8 mouse cellular contexts compared by ENCODE assay signal in genomic region chr11:95041139-95041609, GRCm38 (mm10). TPM values are rescaled to one million over a fixed set of nuclear protein-coding genes. Genes with fewer than 3 reads are reported as not detected.
DNase-seq lines count a peak whose midpoint lies in the region; ATAC-seq and TF ChIP-seq lines count a peak whose summit lies in the region.

TSS of gene Pdk2 (minus strand) at chr11:95041354.

- H3K27ac ChIP-seq in brown adipose tissue, adult 24 weeks (replicated peaks; ENCODE audit: low read depth, low read length): peak within 1 kb of the TSS; percentile 94
- peak within 1 kb of the TSS; percentile 81 for H3K27ac ChIP-seq in heart, embryonic 11.5 days (ENCODE audit: low read depth, low read length)
- H3K27ac ChIP-seq in kidney, embryonic 15.5 days: peak within 1 kb of the TSS; percentile 86
- peak within 1 kb of the TSS; percentile 86 for H3K27ac ChIP-seq in limb, embryonic 15.5 days
- peak within 1 kb of the TSS; percentile 13; the same call in 1 of the 2 replicates for H3K27ac ChIP-seq in midbrain, postnatal 0 days (ENCODE audit: low read depth, low read length)

- peak; percentile 94 for DNase-seq in CD4-positive, CD25-positive, alpha-beta regulatory T cell, adult 2 months (ENCODE audit: low read depth, low spot score)
- DNase-seq in midbrain, postnatal 0 days (ENCODE audit: low spot score): peak; percentile 98
- peak; percentile 88 to 94 for DNase-seq in spleen, postnatal 10 days (ENCODE audit: low spot score in 2 of 2)

- H3K27me3 ChIP-seq in heart, embryonic 11.5 days (ENCODE audit: control insufficient read depth, insufficient read depth, low read length): peaks cover 9% of the 10 kb centered on the region; the same call in 1 of the 2 replicates
- no peaks in the 10 kb centered on the region for H3K27me3 ChIP-seq in kidney, embryonic 15.5 days
- H3K27me3 ChIP-seq in limb, embryonic 15.5 days: no peaks in the 10 kb centered on the region
- H3K27me3 ChIP-seq in midbrain, postnatal 0 days (ENCODE audit: insufficient read depth, low read length): no peaks in the 10 kb centered on the region

- peaks cover 4% of the 10 kb centered on the region; the same call in 1 of the 2 replicates for H3K36me3 ChIP-seq in heart, embryonic 11.5 days (ENCODE audit: control insufficient read depth, insufficient read depth, low read length)
- peaks cover 39% of the 10 kb centered on the region; the same call in 1 of the 2 replicates for H3K36me3 ChIP-seq in kidney, embryonic 15.5 days
- H3K36me3 ChIP-seq in limb, embryonic 15.5 days: peaks cover 26% of the 10 kb centered on the region
- peaks cover 15% of the 10 kb centered on the region for H3K36me3 ChIP-seq in midbrain, postnatal 0 days (ENCODE audit: insufficient read depth, low read length)

- peaks cover 8% of the 10 kb centered on the region for H3K4me1 ChIP-seq in brown adipose tissue, adult 24 weeks (ENCODE audit: control insufficient read depth, insufficient read depth, insufficient read length, low read length)
- H3K4me1 ChIP-seq in heart, embryonic 11.5 days (ENCODE audit: control insufficient read depth, insufficient read depth, low read length): peaks cover 8% of the 10 kb centered on the region
- H3K4me1 ChIP-seq in kidney, embryonic 15.5 days: peaks cover 37% of the 10 kb centered on the region
- H3K4me1 ChIP-seq in limb, embryonic 15.5 days: peaks cover 22% of the 10 kb centered on the region
- H3K4me1 ChIP-seq in midbrain, postnatal 0 days (ENCODE audit: insufficient read depth, low read length): peaks cover 5% of the 10 kb centered on the region; the same call in 1 of the 2 replicates

- peak; percentile 92 for ATAC-seq in erythroid progenitor cell, adult 5-6 weeks (replicated peaks; ENCODE audit: low FRiP score, poor library complexity, severe bottlenecking)
- ATAC-seq in heart, embryonic 11.5 days (replicated peaks; ENCODE audit: insufficient number of reproducible peaks, low FRiP score, low TSS enrichment): peak; percentile 95
- peak; percentile 96 for ATAC-seq in kidney, embryonic 15.5 days (replicated peaks; ENCODE audit: low FRiP score)
- ATAC-seq in limb, embryonic 15.5 days (ENCODE audit: insufficient number of reproducible peaks, low FRiP score, low TSS enrichment, low read depth): peak; percentile 96
- peak; percentile 96 for ATAC-seq in midbrain, postnatal 0 days (ENCODE audit: low FRiP score)

- under 1% methylated on average over 41 of the region's 41 CpGs for WGBS in heart, embryonic 11.5 days (ENCODE audit: insufficient replicate concordance)
- under 1% methylated on average over 41 of the region's 41 CpGs for WGBS in kidney, embryonic 15.5 days
- under 1% methylated on average over 40 of the region's 41 CpGs for WGBS in limb, embryonic 15.5 days
- 0% methylated on average over 40 of the region's 41 CpGs for WGBS in midbrain, postnatal 0 days

- peak within 1 kb of the TSS; percentile 83 for H3K9ac ChIP-seq in heart, embryonic 11.5 days (ENCODE audit: low read depth, low read length)
- peak within 1 kb of the TSS; percentile 79 for H3K9ac ChIP-seq in kidney, embryonic 15.5 days
- H3K9ac ChIP-seq in limb, embryonic 15.5 days: peak within 1 kb of the TSS; percentile 77
- peak within 1 kb of the TSS; percentile 60 for H3K9ac ChIP-seq in midbrain, postnatal 0 days (replicated peaks; ENCODE audit: low read length, poor library complexity, severe bottlenecking)

- TF ChIP-seq CTCF in midbrain, postnatal 0 days (IDR thresholded peaks at IDR 0.05): no peak

- no peaks in the 10 kb centered on the region for H3K9me3 ChIP-seq in heart, embryonic 11.5 days (replicated peaks; ENCODE audit: control insufficient read depth, low read length)
- no peaks in the 10 kb centered on the region for H3K9me3 ChIP-seq in kidney, embryonic 15.5 days (replicated peaks)
- H3K9me3 ChIP-seq in limb, embryonic 15.5 days: no peaks in the 10 kb centered on the region
- H3K9me3 ChIP-seq in midbrain, postnatal 0 days (ENCODE audit: low read length): no peaks in the 10 kb centered on the region

- peak within 1 kb of the TSS; percentile 88 for H3K4me3 ChIP-seq in brown adipose tissue, adult 24 weeks (ENCODE audit: insufficient read depth, low read depth, low read length)
- peak within 1 kb of the TSS; percentile 79 for H3K4me3 ChIP-seq in heart, embryonic 11.5 days (ENCODE audit: low read depth, low read length)
- peak within 1 kb of the TSS; percentile 90 for H3K4me3 ChIP-seq in kidney, embryonic 15.5 days (replicated peaks)
- H3K4me3 ChIP-seq in limb, embryonic 15.5 days: peak within 1 kb of the TSS; percentile 82
- H3K4me3 ChIP-seq in midbrain, postnatal 0 days (ENCODE audit: low read depth, low read length): peak within 1 kb of the TSS; percentile 71

- H3K4me2 ChIP-seq in heart, embryonic 11.5 days: peak within 1 kb of the TSS; percentile 78
- peak within 1 kb of the TSS; percentile 92 for H3K4me2 ChIP-seq in kidney, embryonic 15.5 days
- H3K4me2 ChIP-seq in limb, embryonic 15.5 days: peak within 1 kb of the TSS; percentile 82
- H3K4me2 ChIP-seq in midbrain, postnatal 0 days (ENCODE audit: low read depth, low read length, poor library complexity, severe bottlenecking): peak within 1 kb of the TSS; percentile 83

RNA-seq across cellular contexts. Expression of gene Pdk2, which starts in this region (rescaled TPM):
- 224 and 274 TPM in 2 replicates for polyA plus RNA-seq in brown adipose tissue, adult 24 weeks (2012; ENCODE audit: insufficient read depth, insufficient read length, missing spikeins)
- total RNA-seq in erythroid progenitor cell, adult 5-6 weeks (2015; ENCODE audit: low replicate concordance): 8.3 and 8.4 TPM in 2 replicates
- total RNA-seq in erythroid progenitor cell, adult 5-6 weeks (2017; ENCODE audit: low replicate concordance): 2.3 and 3.2 TPM in 2 replicates
- polyA plus RNA-seq in heart, embryonic 11.5 days (2014; fragmentation: Nextera tagmentation; extraction: Ambion mirVana): 45.6 and 53.0 TPM in 2 replicates
- polyA plus RNA-seq in kidney, embryonic 15.5 days (2015; fragmentation: Nextera tagmentation; extraction: Ambion mirVana): 49.4 and 56.2 TPM in 2 replicates
- 33.4 and 42.9 TPM in 2 replicates for polyA plus RNA-seq in limb, embryonic 15.5 days (2015; fragmentation: Nextera tagmentation; extraction: Ambion mirVana)
- 14.1 and 18.1 TPM in 2 replicates for total RNA-seq in midbrain, postnatal 0 days (2014; rRNA removed)
- 30.8 and 32.7 TPM in 2 replicates for polyA plus RNA-seq in midbrain, postnatal 0 days (2015; fragmentation: Nextera tagmentation; extraction: Ambion mirVana)

Comparison
In these comparisons a context has a peak if more than half of its experiments do, and no peak if none do; other contexts are left out.
1. Peak in every context shown above with its lines: DNase-seq, ATAC-seq, H3K4me3 ChIP-seq and H3K27ac ChIP-seq.
2. H3K27ac ChIP-seq: peak in every context shown above with its lines; median percentile 94 in brown adipose tissue, adult 24 weeks; 86 in kidney, embryonic 15.5 days; 86 in limb, embryonic 15.5 days; 81 in heart, embryonic 11.5 days; 13 in midbrain, postnatal 0 days.